Mouse (Mus musculus): ENCODE data around the gene Myb.
A peak's percentile ranks its signal among the peaks of the same experiment; 100 is the strongest.

The Myb gene

GRCm38 (mm10) chr10:21160537-21161358 is at the start of gene Myb:
TSS of gene Myb (minus strand) at chr10:21160984.
- DNase-seq, result peak; percentile 53

GRCm38 (mm10) chr10:21207378-21207777 is 46.6 kb upstream of the Myb start:
- no peak for DNase-seq

- no peak for DNase-seq
Observed at GRCm38 (mm10) chr10:21206232-21206631, 45.4 kb upstream of the Myb start.

DNA sequence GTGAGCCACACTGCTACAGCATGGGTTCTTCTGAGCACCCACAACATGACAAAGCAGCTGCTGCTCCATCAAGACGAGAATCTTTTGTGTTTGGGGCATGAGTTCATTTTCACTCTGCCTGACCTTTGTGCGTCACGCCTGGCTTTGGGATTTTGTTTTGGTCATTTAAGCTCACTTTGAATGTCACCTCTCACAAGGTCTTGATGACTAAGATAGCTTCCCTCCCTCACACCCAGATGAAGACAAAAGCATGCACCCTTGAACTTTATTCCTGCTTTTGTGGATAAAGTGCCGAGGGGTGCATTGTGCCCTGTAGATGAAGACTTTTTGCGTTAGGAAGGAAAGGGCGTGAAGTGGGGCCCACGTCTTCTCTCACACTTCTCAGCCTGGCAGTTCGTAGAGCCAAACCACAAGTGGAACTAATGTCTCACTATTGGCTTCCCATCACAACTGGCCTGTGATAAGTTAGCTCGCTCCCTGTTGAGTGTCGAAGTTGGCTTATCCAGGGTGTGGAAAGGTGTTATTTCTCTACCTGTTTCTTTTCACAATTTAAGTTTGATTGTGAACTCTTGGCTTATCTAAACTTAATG is 43.8 kb upstream of the Myb start:
- no peak for DNase-seq

DNA sequence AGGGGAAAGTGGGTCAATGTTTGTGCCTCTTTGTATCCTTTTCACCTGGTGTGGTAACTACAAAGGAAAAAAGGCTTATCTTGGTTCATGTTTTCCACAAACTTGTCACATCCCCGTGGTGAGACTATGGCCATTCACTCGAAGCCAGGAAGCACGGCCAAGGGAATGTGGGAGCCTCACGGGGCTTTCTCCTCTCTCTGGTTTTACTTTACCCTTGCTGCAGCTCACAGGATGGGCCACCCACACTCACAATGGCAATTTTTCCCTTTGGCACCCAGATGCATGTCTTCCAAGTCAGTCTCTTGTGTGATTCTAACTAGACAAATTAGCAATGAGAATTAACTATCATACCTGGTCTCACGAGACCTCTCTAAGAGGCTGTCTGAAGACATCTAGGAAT is 43.1 kb upstream of the Myb start:
- DNase-seq, result no peak

GRCm38 (mm10) chr10:21203461-21203860 is 42.7 kb upstream of the Myb start:
- DNase-seq, result no peak

- no peak for DNase-seq
Observed at GRCm38 (mm10) chr10:21200761-21201160, 40.0 kb upstream of the Myb start.

DNA sequence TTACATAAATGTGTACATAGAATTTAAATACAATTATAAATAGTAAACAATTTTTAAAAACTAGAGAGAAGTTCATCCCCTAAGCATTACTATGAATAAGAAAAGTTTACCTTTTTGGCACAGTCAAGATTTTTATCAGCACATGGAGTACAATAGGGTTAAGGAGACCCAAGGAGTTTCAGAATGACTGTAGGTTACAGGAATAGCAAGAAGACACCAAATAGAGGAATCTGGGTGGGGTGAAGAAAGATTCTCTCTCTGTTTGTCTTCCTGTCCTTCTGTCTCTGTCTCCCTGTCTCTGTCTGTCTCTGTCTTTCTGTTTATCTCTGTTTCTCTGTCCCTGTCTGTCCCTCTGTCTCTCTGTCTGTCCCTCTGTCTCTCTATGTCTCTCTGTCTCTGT is 39.5 kb upstream of the Myb start:
- no peak for DNase-seq

- no peak for DNase-seq
Observed at GRCm38 (mm10) chr10:21196646-21197116, 35.9 kb upstream of the Myb start.

DNA sequence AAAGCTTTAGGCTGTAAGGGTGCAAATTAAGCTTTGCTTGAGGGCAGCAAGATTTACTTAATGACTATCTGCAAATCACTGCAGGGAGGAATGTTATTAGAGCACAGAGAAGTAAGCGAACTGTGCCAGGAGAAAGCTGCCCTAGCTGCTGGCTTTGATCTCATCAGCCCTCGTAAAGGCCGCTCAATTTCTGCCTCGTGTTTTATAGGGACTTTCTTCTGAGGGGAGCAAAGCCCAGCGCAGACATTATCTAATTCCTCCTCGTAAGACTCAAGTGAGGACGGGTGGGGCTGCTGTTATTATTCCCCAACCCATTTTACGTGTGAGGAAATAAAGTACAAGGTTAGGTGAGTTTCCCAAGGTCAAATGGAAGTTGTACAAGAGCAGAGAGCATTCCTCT is 34.8 kb upstream of the Myb start:
- DNase-seq, result no peak

DNA sequence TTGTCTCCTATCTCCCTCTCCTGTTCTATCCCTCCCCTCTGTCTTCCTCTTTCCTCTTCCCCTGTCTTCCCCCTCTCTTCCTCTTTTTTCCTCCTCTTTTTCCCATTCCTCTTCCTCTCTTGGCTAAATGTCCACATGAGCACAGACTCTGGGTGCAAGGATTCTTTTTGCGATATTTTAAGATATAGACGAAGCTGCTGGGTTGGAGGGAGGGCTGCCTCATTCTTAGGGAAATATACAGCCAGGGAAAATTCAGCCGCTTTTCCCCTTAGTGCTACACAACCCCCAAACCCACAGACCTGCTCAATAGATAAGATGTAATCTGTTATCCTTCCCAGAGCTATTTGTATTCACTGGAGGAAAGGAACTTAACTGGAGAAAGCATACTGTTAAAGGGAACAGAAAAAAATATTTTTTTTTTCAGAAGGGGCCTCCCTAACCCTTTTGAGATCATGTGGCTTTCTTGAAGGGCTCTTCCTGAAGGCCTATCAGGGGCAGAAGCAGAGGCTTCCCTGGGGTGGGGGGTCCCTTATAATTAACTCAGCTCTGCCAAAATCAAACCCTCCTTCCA is 33.2 kb upstream of the Myb start:
- DNase-seq, result no peak

DNA sequence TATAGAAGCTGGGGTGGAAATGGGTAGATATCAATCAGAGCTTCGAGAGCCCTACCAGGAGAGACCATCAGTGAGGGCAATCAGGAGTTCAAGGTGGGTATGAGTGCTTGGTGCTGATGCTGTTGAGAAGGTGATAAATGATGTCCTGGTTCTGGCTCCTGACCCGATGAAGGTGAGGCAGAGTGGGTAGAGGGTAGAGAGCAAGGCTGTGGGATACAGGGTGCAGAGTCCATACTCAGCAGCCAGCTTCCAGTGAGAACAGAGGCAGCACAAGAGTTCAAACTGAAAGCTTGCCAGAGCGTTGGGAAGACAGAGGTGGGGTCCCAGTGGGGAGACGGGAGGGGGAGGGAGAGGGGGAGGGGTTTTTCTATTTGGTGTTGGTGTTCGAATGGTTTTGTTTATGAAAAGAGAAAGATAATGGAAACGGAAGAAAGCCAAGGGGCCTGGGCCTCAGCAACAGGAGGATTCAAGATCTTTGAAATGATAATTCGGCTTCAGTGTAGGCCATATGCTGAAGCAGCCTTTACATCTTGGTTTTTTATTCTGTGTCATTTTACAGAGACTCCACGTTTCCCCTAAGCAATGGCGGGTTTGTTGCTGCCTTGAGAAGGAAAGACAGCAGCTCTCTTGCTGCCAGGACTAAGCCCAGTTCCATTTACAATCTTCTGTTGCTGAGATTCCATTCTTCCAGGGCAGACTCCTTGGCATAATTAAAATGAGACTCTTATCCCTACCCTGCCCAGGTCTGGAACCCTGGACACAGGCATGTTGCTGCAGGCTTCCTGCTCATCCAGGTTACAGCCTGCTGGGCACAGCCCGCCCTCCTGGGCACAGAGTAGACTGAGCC is 32.5 kb upstream of the Myb start:
- DNase-seq, result no peak

DNA sequence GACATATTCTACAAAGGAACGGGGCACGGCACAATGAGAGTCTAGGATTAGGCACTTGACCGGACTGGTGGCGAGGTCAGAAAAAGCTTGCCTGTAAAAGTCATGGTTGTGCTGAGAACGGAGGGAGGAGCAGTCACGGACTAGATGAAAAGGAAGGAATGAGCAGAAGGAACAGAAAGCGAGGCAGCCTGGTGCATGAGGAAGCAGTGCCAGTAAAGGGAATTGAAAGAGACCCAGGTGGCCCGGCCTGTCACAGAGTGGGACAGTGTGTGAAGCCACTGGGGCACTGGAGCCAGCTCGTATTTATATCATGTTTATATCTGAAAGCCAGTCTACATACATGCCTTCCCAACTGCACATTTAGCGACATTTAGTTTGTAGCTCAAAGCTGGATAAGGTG is 31.7 kb upstream of the Myb start:
- DNase-seq, result no peak

- DNase-seq, result no peak
Observed at GRCm38 (mm10) chr10:21189756-21190397, 29.1 kb upstream of the Myb start.

GRCm38 (mm10) chr10:21189275-21189601 is 28.5 kb upstream of the Myb start:
- peak; percentile 7 for DNase-seq

GRCm38 (mm10) chr10:21188564-21189274 is 27.9 kb upstream of the Myb start:
- peak; percentile 20 for DNase-seq

DNA sequence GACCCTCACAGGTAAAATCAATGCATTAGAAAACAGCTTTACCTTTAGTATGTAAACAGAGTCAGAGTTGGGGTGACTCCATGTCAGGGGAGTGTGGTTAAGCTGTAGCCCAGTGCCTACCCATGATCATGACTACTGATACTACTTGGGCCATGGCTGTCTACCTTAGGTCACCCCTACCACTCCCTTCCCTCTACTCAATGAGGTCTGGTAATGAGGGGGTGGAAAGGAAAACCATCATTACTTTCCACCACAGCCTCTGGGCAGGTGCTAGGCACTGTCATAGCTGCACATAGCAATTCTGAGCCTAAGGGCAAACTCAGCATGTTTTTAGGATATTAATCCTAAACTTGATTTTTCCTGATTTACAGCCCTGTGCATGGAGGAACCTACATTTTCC is 27.1 kb upstream of the Myb start:
- no peak for DNase-seq

- no peak for DNase-seq
Observed at GRCm38 (mm10) chr10:21186733-21187132, 25.9 kb upstream of the Myb start.

GRCm38 (mm10) chr10:21178711-21179110 is 17.9 kb upstream of the Myb start:
- no peak for DNase-seq

GRCm38 (mm10) chr10:21178281-21178680 is 17.5 kb upstream of the Myb start:
- DNase-seq, result no peak

DNA sequence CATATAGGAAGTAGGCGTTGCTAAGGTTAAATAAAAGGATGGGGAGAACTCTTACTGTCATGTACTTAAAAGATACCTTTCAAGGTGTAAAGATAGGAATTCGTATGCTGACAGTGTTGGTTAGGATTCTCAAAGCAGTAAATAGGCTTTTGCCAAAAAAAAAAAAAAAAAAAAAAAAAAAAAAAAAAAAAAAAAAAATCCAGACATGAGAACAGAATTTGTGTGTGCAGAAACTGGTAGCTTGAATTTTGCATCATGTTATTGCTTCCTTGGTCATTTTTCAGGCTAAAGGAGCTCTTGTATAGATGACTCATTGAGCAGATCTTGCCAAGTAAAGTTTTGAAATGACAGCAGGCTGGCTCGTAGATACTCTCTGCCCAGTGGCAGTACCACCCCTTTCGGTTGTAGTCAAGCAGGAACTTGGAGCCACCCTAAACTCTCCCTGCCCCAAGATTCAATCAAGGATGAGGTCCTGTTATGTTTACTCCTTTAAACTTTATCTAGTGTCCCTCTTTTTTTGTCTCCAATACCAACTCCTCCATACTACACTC is 11.9 kb upstream of the Myb start:
- DNase-seq, result no peak

DNA sequence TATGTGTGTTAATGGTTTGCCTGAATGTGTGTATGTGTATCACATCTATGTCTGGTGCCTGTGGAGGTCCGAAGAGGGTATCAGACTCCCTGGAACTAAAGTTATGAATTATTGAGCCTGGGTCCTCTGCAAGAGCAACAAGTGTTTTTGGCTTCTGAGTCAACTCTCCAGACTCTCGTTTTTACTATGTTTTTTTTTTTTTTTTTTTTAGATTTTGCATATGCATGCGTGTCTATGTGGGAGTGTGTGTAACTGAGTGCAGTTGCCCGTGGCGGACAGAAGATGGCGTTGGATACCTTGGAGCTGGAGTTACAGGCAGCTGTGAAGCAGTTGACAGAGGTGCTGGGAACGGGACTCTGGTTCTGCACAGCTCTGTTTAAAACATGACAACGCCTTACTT is 7.7 kb upstream of the Myb start:
- no peak for DNase-seq

All from right cerebral cortex, postnatal 25 days (tissue).